Mouse (Mus musculus): Measurements from ENCODE around the gene Plxna4. TPM values are rescaled to one million over a fixed set of nuclear protein-coding genes. Genes with fewer than 3 reads are reported as not detected.

The Plxna4 gene
- polyA plus RNA-seq, 1 experiment from 2014 or later = 1.8 TPM

- Histone ChIP-seq H3K27me3 (replicated peaks; ENCODE audit: control insufficient read depth, insufficient read depth, low read length) (no peaks in the 10 kb centered on the region), H3K4me1 (replicated peaks; ENCODE audit: control insufficient read depth, insufficient read depth, low read length) (no peaks in the 10 kb centered on the region), H3K9ac (ENCODE audit: low read depth, low read length) (no peak overlapping the region), H3K27ac (ENCODE audit: low read depth, low read length) (no peak overlapping the region), H3K9me3 (ENCODE audit: control insufficient read depth, low read length) (no peaks in the 10 kb centered on the region), H3K4me2 (no peak overlapping the region), H3K4me3 (ENCODE audit: low read depth, low read length) (no peak overlapping the region), H3K36me3 (ENCODE audit: control insufficient read depth, insufficient read depth, low read length) (no peaks in the 10 kb centered on the region)
- DNase-seq (ENCODE audit: low spot score) = no peak
- no peak for ATAC-seq (replicated peaks; ENCODE audit: low FRiP score)
- 58% methylated on average over 6 of the region's 6 CpGs for WGBS
Observed at GRCm38 (mm10) chr6:32437219-32437618, 150.8 kb downstream of the Plxna4 start.

- Histone ChIP-seq H3K4me2 (no peak overlapping the region), H3K4me3 (ENCODE audit: low read depth, low read length) (no peak overlapping the region), H3K9me3 (ENCODE audit: control insufficient read depth, low read length) (no peaks in the 10 kb centered on the region), H3K9ac (ENCODE audit: low read depth, low read length) (no peak overlapping the region), H3K27me3 (replicated peaks; ENCODE audit: control insufficient read depth, insufficient read depth, low read length) (no peaks in the 10 kb centered on the region), H3K36me3 (ENCODE audit: control insufficient read depth, insufficient read depth, low read length) (no peaks in the 10 kb centered on the region), H3K27ac (ENCODE audit: low read depth, low read length) (no peak overlapping the region), H3K4me1 (replicated peaks; ENCODE audit: control insufficient read depth, insufficient read depth, low read length) (no peaks in the 10 kb centered on the region)
- 67% methylated on average over 2 of the region's 2 CpGs for WGBS
- no peak for DNase-seq (ENCODE audit: low spot score)
- ATAC-seq (replicated peaks; ENCODE audit: low FRiP score) = no peak
Observed at GRCm38 (mm10) chr6:32423124-32423523, 164.9 kb downstream of the Plxna4 start.

- Histone ChIP-seq H3K27me3 (replicated peaks; ENCODE audit: control insufficient read depth, insufficient read depth, low read length) (no peaks in the 10 kb centered on the region), H3K36me3 (ENCODE audit: control insufficient read depth, insufficient read depth, low read length) (no peaks in the 10 kb centered on the region), H3K4me2 (no peak overlapping the region), H3K27ac (ENCODE audit: low read depth, low read length) (no peak overlapping the region), H3K9ac (ENCODE audit: low read depth, low read length) (no peak overlapping the region), H3K4me1 (replicated peaks; ENCODE audit: control insufficient read depth, insufficient read depth, low read length) (no peaks in the 10 kb centered on the region), H3K9me3 (ENCODE audit: control insufficient read depth, low read length) (no peaks in the 10 kb centered on the region), H3K4me3 (ENCODE audit: low read depth, low read length) (no peak overlapping the region)
- no peak for ATAC-seq (replicated peaks; ENCODE audit: low FRiP score)
- DNase-seq (ENCODE audit: low spot score) = no peak
- WGBS = 85% methylated on average over 3 of the region's 3 CpGs
Observed at GRCm38 (mm10) chr6:32420610-32421009, 167.4 kb downstream of the Plxna4 start.

GRCm38 (mm10) chr6:32417351-32417750 lies 170.6 kb downstream of the Plxna4 start:
- no peak overlapping the region for H3K4me2 ChIP-seq
- no peaks in the 10 kb centered on the region for H3K9me3 ChIP-seq (ENCODE audit: control insufficient read depth, low read length)
- ATAC-seq (replicated peaks; ENCODE audit: low FRiP score) (no peak), DNase-seq (ENCODE audit: low spot score) (no peak)
- WGBS = 83% methylated on average over 4 of the region's 4 CpGs
- no peak overlapping the region for H3K9ac ChIP-seq (ENCODE audit: low read depth, low read length)
- H3K27me3 ChIP-seq (replicated peaks; ENCODE audit: control insufficient read depth, insufficient read depth, low read length) = no peaks in the 10 kb centered on the region
- H3K4me3 ChIP-seq (ENCODE audit: low read depth, low read length) = no peak overlapping the region
- H3K27ac ChIP-seq (ENCODE audit: low read depth, low read length) = no peak overlapping the region
- no peaks in the 10 kb centered on the region for H3K36me3 ChIP-seq (ENCODE audit: control insufficient read depth, insufficient read depth, low read length)
- H3K4me1 ChIP-seq (replicated peaks; ENCODE audit: control insufficient read depth, insufficient read depth, low read length) = no peaks in the 10 kb centered on the region

- no peaks in the 10 kb centered on the region for H3K4me1 ChIP-seq (replicated peaks; ENCODE audit: control insufficient read depth, insufficient read depth, low read length)
- ATAC-seq (replicated peaks; ENCODE audit: low FRiP score) (0 out of 2 replicates have a peak, but pooled peaks have one; percentile 36), DNase-seq (ENCODE audit: low spot score) (no peak)
- 0 out of 2 replicates have a peak overlapping the region, but pooled peaks have one; percentile 17 for H3K27ac ChIP-seq (ENCODE audit: low read depth, low read length)
- H3K9me3 ChIP-seq (ENCODE audit: control insufficient read depth, low read length) = no peaks in the 10 kb centered on the region
- H3K36me3 ChIP-seq (ENCODE audit: control insufficient read depth, insufficient read depth, low read length) = no peaks in the 10 kb centered on the region
- no peaks in the 10 kb centered on the region for H3K27me3 ChIP-seq (replicated peaks; ENCODE audit: control insufficient read depth, insufficient read depth, low read length)
- no peak overlapping the region for H3K9ac ChIP-seq (ENCODE audit: low read depth, low read length)
- WGBS = 65% methylated on average over 5 of the region's 5 CpGs
- H3K4me3 ChIP-seq (ENCODE audit: low read depth, low read length) = no peak overlapping the region
- H3K4me2 ChIP-seq = no peak overlapping the region
Observed at GRCm38 (mm10) chr6:32411325-32411724, 176.7 kb downstream of the Plxna4 start.

- DNase-seq (ENCODE audit: low spot score) (no peak), ATAC-seq (replicated peaks; ENCODE audit: low FRiP score) (no peak)
- H3K36me3 ChIP-seq (ENCODE audit: control insufficient read depth, insufficient read depth, low read length) = no peaks in the 10 kb centered on the region
- H3K4me1 ChIP-seq (replicated peaks; ENCODE audit: control insufficient read depth, insufficient read depth, low read length) = no peaks in the 10 kb centered on the region
- no peak overlapping the region for H3K27ac ChIP-seq (ENCODE audit: low read depth, low read length)
- no peak overlapping the region for H3K4me3 ChIP-seq (ENCODE audit: low read depth, low read length)
- 41% methylated on average over 1 of the region's 1 CpGs for WGBS
- no peaks in the 10 kb centered on the region for H3K27me3 ChIP-seq (replicated peaks; ENCODE audit: control insufficient read depth, insufficient read depth, low read length)
- H3K9ac ChIP-seq (ENCODE audit: low read depth, low read length) = no peak overlapping the region
- no peaks in the 10 kb centered on the region for H3K9me3 ChIP-seq (ENCODE audit: control insufficient read depth, low read length)
- no peak overlapping the region for H3K4me2 ChIP-seq
Observed at GRCm38 (mm10) chr6:32409625-32410024, 178.4 kb downstream of the Plxna4 start.

GRCm38 (mm10) chr6:32407574-32408185 lies 180.3 kb downstream of the Plxna4 start:
- ATAC-seq (replicated peaks; ENCODE audit: low FRiP score) (no peak), DNase-seq (ENCODE audit: low spot score) (no peak)
- 61% methylated on average over 8 of the region's 8 CpGs for WGBS
- H3K4me2 ChIP-seq = no peak overlapping the region
- H3K4me3 ChIP-seq (ENCODE audit: low read depth, low read length) = no peak overlapping the region
- H3K4me1 ChIP-seq (replicated peaks; ENCODE audit: control insufficient read depth, insufficient read depth, low read length) = no peaks in the 10 kb centered on the region
- no peak overlapping the region for H3K9ac ChIP-seq (ENCODE audit: low read depth, low read length)
- no peaks in the 10 kb centered on the region for H3K9me3 ChIP-seq (ENCODE audit: control insufficient read depth, low read length)
- H3K27me3 ChIP-seq (replicated peaks; ENCODE audit: control insufficient read depth, insufficient read depth, low read length) = no peaks in the 10 kb centered on the region
- no peak overlapping the region for H3K27ac ChIP-seq (ENCODE audit: low read depth, low read length)
- no peaks in the 10 kb centered on the region for H3K36me3 ChIP-seq (ENCODE audit: control insufficient read depth, insufficient read depth, low read length)

GRCm38 (mm10) chr6:32406316-32407095 lies 181.5 kb downstream of the Plxna4 start:
- 87% methylated on average over 20 of the region's 20 CpGs for WGBS
- no peak for ATAC-seq (replicated peaks; ENCODE audit: low FRiP score)

More at GRCm38 (mm10) chr6:32406316-32407095, 181.5 kb downstream of the Plxna4 start:
- no peaks in the 10 kb centered on the region for H3K27me3 ChIP-seq (replicated peaks; ENCODE audit: control insufficient read depth, insufficient read depth, low read length)
- no peak overlapping the region for H3K27ac ChIP-seq (ENCODE audit: low read depth, low read length)
- H3K4me2 ChIP-seq = no peak overlapping the region
- H3K4me1 ChIP-seq (replicated peaks; ENCODE audit: control insufficient read depth, insufficient read depth, low read length) = no peaks in the 10 kb centered on the region
- DNase-seq (ENCODE audit: low spot score) = no peak
- no peak overlapping the region for H3K4me3 ChIP-seq (ENCODE audit: low read depth, low read length)
- no peaks in the 10 kb centered on the region for H3K36me3 ChIP-seq (ENCODE audit: control insufficient read depth, insufficient read depth, low read length)
- H3K9me3 ChIP-seq (ENCODE audit: control insufficient read depth, low read length) = no peaks in the 10 kb centered on the region
- no peak overlapping the region for H3K9ac ChIP-seq (ENCODE audit: low read depth, low read length)
